Mouse (Mus musculus): ENCODE results near the gene Slc6a21.

GRCm38 (mm10) chr7:45322245-45322644 lies 44.9 kb downstream of the Slc6a21 start:
- TF ChIP-seq MYOG (IDR thresholded peaks at IDR 0.05; ENCODE audit: control insufficient read depth in 1 of 3, insufficient read depth in 1 of 3, insufficient read length in 2 of 3, low read depth in 2 of 3) (no peak), MYOD1 (IDR thresholded peaks at IDR 0.05; ENCODE audit: control insufficient read depth in 1 of 3, insufficient read length in 2 of 3, low read depth in 2 of 3) (no peak)
